ENCODE assay signal across 36 mouse cellular contexts in genomic region chr6:6851166-6851565, GRCm38 (mm10). TPM values are rescaled to one million over a fixed set of nuclear protein-coding genes. Genes with fewer than 3 reads are reported as not detected.
DNase-seq lines count a peak whose midpoint lies in the region; ATAC-seq and TF ChIP-seq lines count a peak whose summit lies in the region.
"Had no signal": no experiment of that assay in that cellular context is flagged by ENCODE, and none has a peak within 500 bp of the region (broad histone marks: within the 10 kb centered on the region; RNA-seq: fewer than 3 reads in every experiment).

No protein-coding gene starts in this region.

- no peak for ATAC-seq in limb, embryonic 11.5 days (ENCODE audit: insufficient number of reproducible peaks, low FRiP score, low TSS enrichment, low read depth)
- no peak for ATAC-seq in embryonic facial prominence, embryonic 12.5 days (ENCODE audit: insufficient number of reproducible peaks, insufficient read depth, low FRiP score, low TSS enrichment)
- ATAC-seq: hindbrain, embryonic 16.5 days had no signal

- DNase-seq in embryo, embryonic 9.5 days (ENCODE audit: extremely low spot score) = peak; percentile 7
- no peak for DNase-seq in embryo, embryonic 11 days
- DNase-seq in limb, embryonic 11.5 days (ENCODE audit: low spot score) = peak; percentile 37
- DNase-seq in limb, embryonic 10.5 days (ENCODE audit: low spot score) = no peak
- no peak for DNase-seq in left cerebral cortex, adult 2 months (ENCODE audit: extremely low spot score in 1 of 2, low spot score in 2 of 2)
- DNase-seq: adrenal gland, postnatal 25 days; cerebellum, adult 18-20 months; cerebellum, postnatal 14 days; gastrocnemius, postnatal 10 days; heart, postnatal 10 days; kidney, adult 18-20 months; kidney, postnatal 4 days; layer of hippocampus, postnatal 36 days; retina, postnatal 1 day; right cerebral cortex, postnatal 14 days; thymus, postnatal 4 days had no signal

- no peaks in the 10 kb centered on the region for H3K36me3 ChIP-seq in limb, embryonic 11.5 days (ENCODE audit: control insufficient read depth, insufficient read depth, low read length)
- H3K36me3 ChIP-seq in limb, embryonic 10.5 days = no peaks in the 10 kb centered on the region
- H3K36me3 ChIP-seq in embryonic facial prominence, embryonic 12.5 days = no peaks in the 10 kb centered on the region
- H3K36me3 ChIP-seq: heart, embryonic 13.5 days; limb, embryonic 13.5 days; lung, embryonic 15.5 days; midbrain, embryonic 10.5 days had no signal

- H3K9ac ChIP-seq in limb, embryonic 11.5 days (ENCODE audit: low read length) = no peak overlapping the region
- H3K9ac ChIP-seq in embryonic facial prominence, embryonic 12.5 days = no peak overlapping the region
- H3K9ac ChIP-seq: heart, embryonic 13.5 days; limb, embryonic 13.5 days; lung, embryonic 15.5 days had no signal

- peaks cover 2% of the 10 kb centered on the region; the same call in 1 of the 2 replicates for H3K4me1 ChIP-seq in limb, embryonic 11.5 days (ENCODE audit: control insufficient read depth, insufficient read depth, low read length)
- peaks cover 20% of the 10 kb centered on the region for H3K4me1 ChIP-seq in limb, embryonic 10.5 days
- H3K4me1 ChIP-seq in embryonic facial prominence, embryonic 12.5 days = peaks cover 11% of the 10 kb centered on the region; the same call in 1 of the 2 replicates
- peaks cover 29% of the 10 kb centered on the region for H3K4me1 ChIP-seq in olfactory bulb, adult 2 months (ENCODE audit: control insufficient read depth, insufficient read depth, low read length)
- H3K4me1 ChIP-seq: lung, embryonic 15.5 days had no signal

- intact Hi-C loops in left cerebral cortex, adult 2 months (cut with DNase I) = no loop called here

- H3K9me3 ChIP-seq in limb, embryonic 11.5 days (ENCODE audit: control insufficient read depth, low read length) = no peaks in the 10 kb centered on the region
- H3K9me3 ChIP-seq in limb, embryonic 10.5 days (replicated peaks) = no peaks in the 10 kb centered on the region
- H3K9me3 ChIP-seq in embryonic facial prominence, embryonic 12.5 days = no peaks in the 10 kb centered on the region
- H3K9me3 ChIP-seq: heart, embryonic 13.5 days; limb, embryonic 13.5 days; lung, embryonic 15.5 days; midbrain, embryonic 10.5 days had no signal

- no peak overlapping the region for H3K4me3 ChIP-seq in limb, embryonic 11.5 days (ENCODE audit: low read depth, low read length)
- H3K4me3 ChIP-seq in limb, embryonic 10.5 days = no peak overlapping the region
- H3K4me3 ChIP-seq in embryonic facial prominence, embryonic 12.5 days = no peak overlapping the region
- 0 out of 2 replicates have a peak overlapping the region, but pooled peaks have one; percentile 26 for H3K4me3 ChIP-seq in olfactory bulb, adult 2 months (ENCODE audit: insufficient read depth, low read depth, low read length)
- no peak overlapping the region for H3K4me3 ChIP-seq in left cerebral cortex, adult 2 months
- H3K4me3 ChIP-seq: heart, embryonic 13.5 days; limb, embryonic 13.5 days; lung, embryonic 15.5 days; midbrain, embryonic 10.5 days; myocyte had no signal

- no peak for TF ChIP-seq POLR2A in olfactory bulb, adult 2 months (IDR thresholded peaks at IDR 0.05; ENCODE audit: insufficient read depth, low read depth, low read length)

- no peak overlapping the region for H3K4me2 ChIP-seq in limb, embryonic 11.5 days (ENCODE audit: low read depth, severe bottlenecking)
- peak overlapping the region; percentile 37; the same call in 1 of the 2 replicates for H3K4me2 ChIP-seq in embryonic facial prominence, embryonic 12.5 days (replicated peaks)
- H3K4me2 ChIP-seq: limb, embryonic 13.5 days; liver, embryonic 11.5 days; lung, embryonic 15.5 days had no signal

- peaks cover 74% of the 10 kb centered on the region for H3K27me3 ChIP-seq in limb, embryonic 11.5 days (ENCODE audit: control insufficient read depth, insufficient read depth, low read length)
- H3K27me3 ChIP-seq in limb, embryonic 10.5 days (ENCODE audit: low read depth, poor library complexity, severe bottlenecking) = peaks cover 98% of the 10 kb centered on the region
- H3K27me3 ChIP-seq in embryonic facial prominence, embryonic 12.5 days = peaks cover 72% of the 10 kb centered on the region

- TF ChIP-seq CTCF in olfactory bulb, adult 2 months (IDR thresholded peaks at IDR 0.05; ENCODE audit: insufficient read depth, low read depth, low read length) = no peak
- no peak for TF ChIP-seq CTCF in left cerebral cortex, adult 2 months (IDR thresholded peaks at IDR 0.05)

- H3K27ac ChIP-seq in limb, embryonic 11.5 days (replicated peaks; ENCODE audit: low read depth, low read length) = no peak overlapping the region
- no peak overlapping the region for H3K27ac ChIP-seq in limb, embryonic 10.5 days
- H3K27ac ChIP-seq in embryonic facial prominence, embryonic 12.5 days = no peak overlapping the region
- H3K27ac ChIP-seq in olfactory bulb, adult 2 months (ENCODE audit: insufficient read depth, low read depth, low read length) = peak overlapping the region; percentile 91
- H3K27ac ChIP-seq in left cerebral cortex, adult 2 months = no peak overlapping the region
- H3K27ac ChIP-seq: heart, embryonic 13.5 days; kidney, postnatal 0 days; limb, embryonic 13.5 days; lung, embryonic 15.5 days; midbrain, embryonic 10.5 days had no signal

- WGBS in limb, embryonic 11.5 days = 1% methylated on average over 10 of the region's 10 CpGs
- WGBS in limb, embryonic 10.5 days = 2% methylated on average over 10 of the region's 10 CpGs
- WGBS in embryonic facial prominence, embryonic 12.5 days = 12% methylated on average over 10 of the region's 10 CpGs
- WGBS in olfactory bulb, adult 2 months = 11% methylated on average over 10 of the region's 10 CpGs

RNA-seq across cellular contexts. Expression of gene Dlx6, which starts 12.0 kb away (rescaled TPM):
- 0.36 and 0.89 TPM in 2 replicates for polyA plus RNA-seq in limb, embryonic 11.5 days (2014; fragmentation: Nextera tagmentation; extraction: Ambion mirVana)
- polyA plus RNA-seq in limb, embryonic 10.5 days (2016; fragmentation: Nextera tagmentation; extraction: Ambion mirVana) = 0.41 and 0.60 TPM in 2 replicates
- polyA plus RNA-seq in embryonic facial prominence, embryonic 12.5 days (2016; fragmentation: Nextera tagmentation; extraction: Ambion mirVana) = 8.0 and 13.5 TPM in 2 replicates
- not detected in 2 replicates for polyA plus RNA-seq in olfactory bulb, adult 2 months (2012; ENCODE audit: insufficient read depth, insufficient read length, low replicate concordance, missing spikeins)
- 10 to 100 TPM in 1 of 2 experiments, 1 to 10 TPM in 1; 9.1 to 11.1 TPM for total RNA-seq in left cerebral cortex, adult 2 months (2021)
- total RNA-seq: adrenal gland, adult 18-20 months; heart, adult 8-10 months; hematopoietic stem cell, adult 5-6 weeks; megakaryocyte progenitor cell, adult 5-6 weeks had no signal
- polyA plus RNA-seq: gonadal fat pad, adult 2 months; heart, embryonic 13.5 days; hindbrain, embryonic 16.5 days; intestine, embryonic 14.5 days; kidney, postnatal 0 days; liver, embryonic 11.5 days; liver, embryonic 16.5 days; lung, embryonic 15.5 days; myocyte; neural tube, embryonic 14.5 days; small intestine, adult 2 months; thymus, postnatal 0 days had no signal

RNA-seq across cellular contexts. Expression of gene Dlx5, which starts 30.7 kb away (rescaled TPM):
- 15.5 and 16.3 TPM in 2 replicates for polyA plus RNA-seq in limb, embryonic 11.5 days (2014; fragmentation: Nextera tagmentation; extraction: Ambion mirVana)
- 9.3 and 10.8 TPM in 2 replicates for polyA plus RNA-seq in limb, embryonic 10.5 days (2016; fragmentation: Nextera tagmentation; extraction: Ambion mirVana)
- polyA plus RNA-seq in embryonic facial prominence, embryonic 12.5 days (2016; fragmentation: Nextera tagmentation; extraction: Ambion mirVana) = 70.1 and 103 TPM in 2 replicates
- not detected in 2 replicates for polyA plus RNA-seq in olfactory bulb, adult 2 months (2012; ENCODE audit: insufficient read depth, insufficient read length, low replicate concordance, missing spikeins)
- 1 to 10 TPM; 5.6 to 8.9 TPM for total RNA-seq in left cerebral cortex, adult 2 months (2021)
- total RNA-seq: adrenal gland, postnatal 25 days; hematopoietic stem cell, adult 5-6 weeks; megakaryocyte progenitor cell, adult 5-6 weeks had no signal
- polyA plus RNA-seq: hindbrain, embryonic 16.5 days; myocyte; neural tube, embryonic 14.5 days; small intestine, adult 2 months had no signal

Comparison
In these comparisons a context has a peak if more than half of its experiments do, and no peak if none do; other contexts are left out.
1. DNase-seq: peak in embryo, embryonic 9.5 days (single experiment) and limb, embryonic 11.5 days (single experiment); none in embryo, embryonic 11 days (single experiment), limb, embryonic 10.5 days (single experiment) and left cerebral cortex, adult 2 months (0 of 2).
2. RNA of gene Dlx5, which starts 30.7 kb away (polyA plus RNA-seq): 70.1 to 103 TPM in embryonic facial prominence, embryonic 12.5 days, 15.5 to 16.3 TPM in limb, embryonic 11.5 days and 9.3 to 10.8 TPM in limb, embryonic 10.5 days; not detected in olfactory bulb, adult 2 months; every median in the first group is over 10 times any median in the second.